Mouse (Mus musculus): ENCODE results near the gene Fam3b.

Gene Fam3b

DNA sequence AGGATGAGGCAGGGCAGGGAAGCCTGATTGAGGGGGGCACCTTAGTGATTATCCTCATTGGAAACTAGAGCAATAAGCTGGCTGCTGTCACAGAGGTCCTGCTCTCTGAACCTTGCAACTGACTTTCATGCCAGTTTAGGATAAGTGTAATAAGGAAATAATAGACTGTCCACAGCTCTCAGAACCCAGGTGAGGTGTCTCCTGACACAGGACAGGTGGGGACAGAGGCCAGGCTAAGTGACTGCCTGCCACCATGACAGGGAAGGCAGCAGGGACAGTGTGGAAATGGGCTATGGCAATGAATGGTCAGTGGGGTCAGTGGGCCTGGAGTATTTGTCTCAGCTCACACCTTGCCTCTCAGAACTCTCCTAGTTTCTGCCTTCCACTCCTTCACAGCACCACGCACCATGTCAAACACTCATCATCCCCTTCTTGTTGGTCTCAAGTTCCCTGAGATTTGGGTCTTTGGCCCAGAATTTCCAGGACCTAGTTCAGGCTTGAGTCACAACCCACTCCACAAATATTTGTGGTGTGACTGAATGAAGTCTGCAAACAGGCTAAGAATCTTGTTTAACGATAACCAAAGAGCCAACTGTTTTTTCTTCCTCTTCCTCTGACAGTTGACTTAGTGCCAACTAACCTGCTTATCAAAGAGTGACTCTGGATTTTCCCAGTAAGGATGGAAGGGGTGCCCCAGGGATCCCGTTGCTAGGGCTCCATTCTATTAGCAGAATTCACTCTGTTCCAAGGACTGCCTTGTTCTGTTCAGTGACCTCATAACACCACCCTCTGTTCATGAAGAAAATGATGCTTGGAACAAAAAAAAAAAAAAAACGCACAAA is at the start of gene Fam3b:
Fam3b (minus strand) TSS at position 718 of the 842 bp plus-strand sequence.
- no peak for DNase-seq

DNA sequence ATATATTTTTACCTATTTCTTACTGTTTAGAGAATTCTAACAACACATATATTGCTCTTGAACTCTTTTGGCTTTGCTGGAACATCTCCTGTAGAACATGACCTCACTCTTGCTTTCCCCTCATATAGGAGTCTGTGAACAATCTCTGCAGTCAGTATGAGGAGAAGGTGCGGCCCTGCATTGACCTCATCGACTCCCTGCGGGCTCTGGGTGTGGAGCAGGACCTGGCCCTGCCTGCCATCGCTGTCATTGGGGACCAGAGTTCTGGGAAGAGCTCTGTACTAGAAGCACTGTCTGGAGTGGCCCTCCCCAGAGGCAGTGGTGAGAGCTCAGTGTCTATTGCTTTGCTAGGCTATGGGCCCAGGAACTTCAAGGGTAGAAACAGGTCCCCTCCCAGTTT is 29.7 kb upstream of the Fam3b start:
- no peak for DNase-seq

DNA sequence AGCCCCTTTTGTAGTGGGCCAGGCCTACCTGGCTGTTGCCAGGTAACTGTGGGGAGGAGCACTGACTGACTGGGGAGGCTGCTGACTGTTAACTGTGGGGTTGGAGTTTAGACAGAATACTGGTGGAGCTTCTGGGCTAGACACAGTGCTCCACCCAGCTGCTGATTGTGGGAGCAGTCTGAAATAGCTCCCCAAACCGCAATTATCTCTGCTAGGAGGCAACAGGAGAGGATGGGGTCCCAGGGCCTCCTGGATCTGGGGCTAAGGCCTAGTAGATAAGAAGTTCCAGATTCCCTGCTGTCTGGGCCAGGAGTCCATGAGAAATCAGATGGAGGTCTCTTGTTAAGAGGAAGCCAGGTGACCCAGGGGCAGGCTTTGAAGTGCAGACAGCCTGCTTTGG is 22.2 kb upstream of the Fam3b start:
- no peak for DNase-seq

DNA sequence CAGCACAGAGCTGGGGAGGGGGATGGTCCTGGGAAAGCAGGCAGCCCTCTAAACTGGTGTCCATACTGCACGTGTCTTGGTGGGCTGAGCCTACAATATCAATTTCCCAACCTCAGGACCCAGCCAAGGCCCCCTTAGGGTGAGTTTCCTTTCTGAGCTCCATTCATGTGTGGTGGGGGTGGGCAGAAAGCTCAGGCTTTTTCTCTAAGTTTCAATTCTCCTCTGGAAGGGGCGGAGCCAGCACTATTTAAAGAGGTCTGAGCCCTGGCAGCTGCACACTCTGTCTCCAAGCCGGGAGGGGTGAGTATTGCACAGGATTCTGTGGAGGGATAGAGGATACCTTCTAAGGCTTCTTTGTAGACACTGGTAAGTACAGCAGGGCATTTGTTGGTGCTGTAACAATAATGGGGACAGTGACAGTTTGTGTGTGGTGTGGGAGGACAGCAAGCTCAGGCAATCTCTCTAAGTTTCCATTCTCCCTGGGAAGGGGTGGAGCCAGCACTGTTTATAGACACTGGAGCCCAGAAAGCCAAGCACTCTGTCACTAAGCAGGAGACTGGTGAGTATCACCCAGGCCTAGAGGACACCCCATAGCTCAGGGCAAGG is 21.3 kb upstream of the Fam3b start:
- DNase-seq = peak; percentile 73

DNA sequence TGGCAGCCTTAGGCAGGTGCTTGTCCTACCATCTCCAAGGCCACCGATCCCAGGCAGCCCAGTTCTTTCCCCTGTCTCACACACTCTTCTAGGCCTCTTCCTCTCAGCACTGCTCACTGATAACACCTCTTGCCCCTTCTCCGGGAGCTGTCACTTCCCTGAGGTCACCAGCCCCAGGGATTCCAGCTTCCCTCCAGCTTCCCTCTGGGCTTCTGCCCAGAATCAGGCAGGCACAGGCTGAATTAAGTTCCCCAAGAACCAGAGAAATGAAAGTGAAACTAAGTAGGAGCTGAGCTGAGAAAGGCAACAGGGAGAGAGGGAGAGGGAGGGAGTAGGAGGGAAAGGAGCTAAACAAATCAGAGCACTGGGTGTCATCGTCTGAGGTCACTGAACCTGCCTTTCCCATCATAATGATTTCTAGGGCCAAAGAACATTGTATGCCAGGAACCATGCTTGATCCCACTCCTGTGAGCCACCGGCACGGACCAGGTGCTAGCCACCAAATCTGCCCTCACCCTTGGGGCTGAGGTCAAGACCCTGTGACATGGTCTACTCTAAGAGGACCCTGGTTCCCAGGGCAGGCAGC is 20.4 kb upstream of the Fam3b start:
- peak; percentile 70 for DNase-seq

DNA sequence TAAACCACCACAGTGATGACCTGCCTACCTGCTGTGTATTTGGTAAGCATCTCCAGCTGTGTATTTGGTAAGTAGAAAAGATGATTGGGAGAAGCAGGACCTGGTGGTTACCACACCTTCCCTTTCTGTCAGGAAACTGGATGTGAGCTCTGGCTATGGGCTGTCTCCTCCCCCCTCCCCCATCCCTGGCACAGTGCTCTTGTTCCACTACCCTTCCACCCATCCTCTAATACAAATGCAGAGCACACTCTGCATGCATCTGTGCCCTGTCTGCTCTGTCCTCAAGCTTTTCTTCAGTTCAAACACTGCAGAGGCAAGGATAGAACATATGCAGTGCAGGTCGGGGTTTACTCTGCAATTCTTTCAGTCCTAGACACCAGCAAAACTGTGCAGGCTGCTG is 19.8 kb upstream of the Fam3b start:
- peak; percentile 4 for DNase-seq

DNA sequence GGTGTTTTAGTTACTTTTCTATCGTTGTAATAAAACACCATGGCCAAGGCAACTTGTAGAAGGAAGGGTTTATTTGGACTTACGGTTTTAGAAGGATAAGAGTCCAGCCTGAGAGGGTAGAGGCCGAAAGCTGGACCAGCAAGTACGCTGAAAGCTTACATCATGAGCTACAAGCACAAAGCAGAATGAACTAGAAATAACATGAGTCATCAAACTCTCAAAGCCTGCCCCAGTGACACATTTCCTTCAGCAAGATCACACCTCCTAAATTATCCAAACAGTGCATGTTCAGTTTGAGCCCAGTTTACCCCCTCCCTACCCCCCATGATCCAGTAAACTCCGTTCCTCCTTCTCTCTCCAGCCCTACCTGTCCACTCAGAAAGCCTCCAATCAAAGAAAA is 19.1 kb upstream of the Fam3b start:
- DNase-seq = no peak

DNA sequence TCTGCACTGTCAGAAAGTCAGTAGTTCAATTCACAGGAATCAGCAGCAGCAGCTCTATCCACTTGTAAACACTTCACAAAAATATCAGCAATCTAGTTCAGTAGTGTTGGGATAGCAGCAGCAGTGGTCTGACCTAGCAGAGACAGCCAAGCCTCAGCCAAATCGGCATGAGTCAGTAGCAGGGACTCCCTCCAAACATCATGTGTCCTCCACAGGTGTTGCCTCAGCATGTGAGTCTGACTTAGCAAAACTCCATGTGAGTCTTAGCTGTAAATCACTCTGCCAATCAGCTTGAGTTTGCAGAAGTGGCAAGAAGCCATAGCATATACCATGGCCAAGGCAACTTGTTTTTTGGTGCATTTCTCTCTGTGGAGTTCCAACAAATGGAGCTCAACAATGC is 18.5 kb upstream of the Fam3b start:
- DNase-seq = no peak

DNA sequence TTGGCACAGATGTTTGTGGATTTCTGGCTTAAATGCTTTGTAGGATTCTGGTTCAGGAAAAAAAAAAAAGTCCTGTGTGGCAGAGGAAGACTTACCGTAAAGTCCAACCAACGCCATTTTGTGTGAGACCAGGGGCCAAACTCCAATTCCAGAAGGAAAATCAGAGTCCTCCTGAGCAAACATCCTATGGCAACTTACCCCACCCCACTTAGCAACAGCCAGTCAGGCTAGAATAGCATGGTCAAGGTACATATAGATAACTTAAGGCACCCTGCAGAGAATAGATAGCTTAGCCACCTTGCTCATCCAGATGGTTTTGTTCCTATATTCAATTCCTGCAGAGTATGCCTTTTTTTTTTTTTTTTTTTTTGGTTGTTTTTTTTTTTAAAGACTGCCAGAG is 14.6 kb upstream of the Fam3b start:
- DNase-seq = no peak

DNA sequence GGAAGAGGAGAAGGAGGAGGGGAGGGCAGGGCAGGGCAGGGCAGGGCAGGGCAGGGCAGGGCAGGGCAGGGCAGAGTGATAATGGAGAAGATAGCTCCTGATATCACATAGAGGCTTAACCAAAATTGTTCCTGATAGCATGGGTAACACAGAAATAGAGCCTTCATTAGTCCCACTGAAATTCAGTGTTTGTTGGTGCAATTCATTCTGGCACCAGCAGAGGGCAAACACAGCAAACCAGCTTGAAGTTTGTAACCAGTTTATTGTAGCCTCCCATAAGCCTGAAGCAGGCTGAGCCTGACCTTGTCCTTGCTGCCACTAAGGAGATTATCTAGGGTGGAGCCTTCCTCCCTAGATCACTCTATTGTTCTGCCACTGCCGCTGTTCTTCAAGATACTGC is 8.4 kb upstream of the Fam3b start:
- DNase-seq = peak; percentile 74

DNA sequence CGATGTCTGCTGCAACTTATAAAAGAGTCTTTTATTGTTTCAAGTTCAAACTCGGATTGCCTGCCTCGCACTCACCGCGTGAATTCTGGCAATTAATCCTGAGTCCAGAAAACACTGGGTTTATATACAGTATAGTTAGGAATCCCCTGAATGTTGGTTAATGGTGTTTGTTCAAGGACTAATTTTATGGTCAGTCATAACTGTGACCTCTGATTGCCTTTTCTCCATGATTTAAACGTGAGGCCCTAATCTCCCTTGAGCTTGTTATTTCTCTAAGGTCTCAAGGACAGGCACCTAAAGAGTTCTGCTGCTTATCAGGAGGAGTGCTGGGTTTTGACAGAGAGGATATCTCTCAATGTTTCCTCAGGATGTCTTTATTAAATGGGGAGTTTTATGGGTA is 7.4 kb upstream of the Fam3b start:
- DNase-seq = no peak

DNA sequence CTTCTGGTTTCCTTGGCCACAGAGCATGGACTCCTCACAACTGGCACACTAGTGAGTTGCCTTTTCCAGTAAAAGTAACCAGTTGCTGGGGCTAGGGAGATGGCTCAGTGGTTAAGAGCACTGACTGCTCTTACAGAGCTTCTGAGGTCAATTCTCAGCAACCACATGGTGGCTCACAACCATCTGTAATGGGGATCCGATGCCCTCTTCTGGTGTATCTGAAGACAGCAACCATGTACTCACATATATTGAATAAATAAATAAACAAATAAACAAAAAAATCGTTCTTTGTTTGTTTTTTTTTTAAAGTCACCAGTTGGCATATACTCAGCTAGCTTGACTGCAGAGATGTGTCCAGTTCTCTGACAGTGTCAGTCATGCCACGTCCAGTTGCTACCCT is 1.7 kb upstream of the Fam3b start:
- no peak for DNase-seq

DNA sequence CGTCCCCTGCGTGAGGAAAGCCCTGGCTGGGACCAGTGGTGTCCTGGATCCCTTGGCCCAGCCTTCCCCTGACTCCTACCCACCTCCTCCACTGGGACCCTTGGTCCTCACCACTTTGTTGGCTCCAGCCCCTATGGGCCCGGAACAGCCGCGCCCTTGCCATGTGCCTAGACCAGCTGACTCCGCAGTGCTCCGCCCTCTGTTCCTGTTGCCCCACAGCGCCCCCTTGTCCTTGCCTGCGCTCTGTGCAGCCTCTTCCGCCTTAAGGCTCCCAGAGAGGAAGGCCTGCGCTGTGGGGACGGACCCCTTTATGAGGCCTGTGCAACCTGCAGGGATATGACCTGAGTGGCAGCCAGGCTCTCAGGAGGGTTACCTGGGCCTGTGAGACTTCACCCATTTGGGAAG is 2.3 kb downstream of the Fam3b start:
- no peak for DNase-seq

DNA sequence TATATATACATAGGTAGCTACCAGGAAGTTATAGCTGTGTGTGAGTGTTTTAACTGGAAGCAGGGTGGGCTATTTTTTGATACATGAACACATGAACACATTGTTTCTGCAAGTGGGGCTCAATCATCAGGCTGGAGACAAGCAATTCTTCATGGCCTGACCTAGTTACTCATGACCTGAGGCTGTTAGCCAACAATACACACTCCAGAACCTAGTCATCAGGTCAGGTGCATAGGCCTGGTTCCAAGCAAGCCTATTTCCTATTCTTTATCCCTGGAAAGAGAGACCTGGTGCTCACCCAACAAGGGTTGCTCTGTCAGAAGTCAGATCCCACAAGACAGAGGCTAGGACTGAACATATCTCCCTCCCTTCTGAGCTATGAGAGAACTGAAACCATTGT is 3.1 kb downstream of the Fam3b start:
- DNase-seq = no peak

DNA sequence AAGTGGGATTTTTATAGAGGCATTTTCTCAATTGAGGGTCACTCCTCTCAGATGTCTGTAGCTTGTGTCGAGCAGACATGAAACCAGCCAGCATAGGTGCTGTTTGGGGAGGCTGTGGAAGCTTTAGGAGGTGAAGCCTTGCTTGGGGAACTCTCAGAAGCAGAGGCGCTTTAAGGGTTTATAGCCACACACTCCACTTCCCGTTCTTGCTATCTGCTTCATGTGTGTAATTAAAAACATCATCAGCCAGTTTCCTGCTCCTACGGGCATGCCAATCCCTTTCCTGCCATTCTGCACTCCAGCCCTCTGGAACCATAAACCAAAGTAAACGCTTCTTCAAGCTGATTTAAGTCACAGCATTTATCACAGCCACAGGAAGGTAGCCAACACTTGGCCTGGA is 3.8 kb downstream of the Fam3b start:
- no peak for DNase-seq

DNA sequence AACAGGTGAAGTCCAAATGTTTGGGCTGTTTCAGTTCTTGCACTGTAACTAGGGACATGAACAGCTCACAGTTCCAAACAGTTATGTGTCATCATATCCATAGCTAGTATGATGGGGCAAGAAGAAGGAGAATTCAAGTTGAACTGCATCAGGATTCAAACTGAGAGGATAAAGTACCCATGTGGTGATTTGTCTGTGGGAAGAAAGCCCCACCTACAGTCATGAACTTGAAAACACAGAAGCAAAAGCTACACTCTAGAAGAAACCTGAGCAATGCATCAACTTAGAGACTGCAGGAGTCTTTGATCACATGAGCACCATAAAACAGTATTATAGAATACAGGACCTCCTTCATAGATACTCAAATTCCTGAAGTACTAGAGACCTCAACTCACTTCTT is 6.8 kb downstream of the Fam3b start:
- no peak for DNase-seq

DNA sequence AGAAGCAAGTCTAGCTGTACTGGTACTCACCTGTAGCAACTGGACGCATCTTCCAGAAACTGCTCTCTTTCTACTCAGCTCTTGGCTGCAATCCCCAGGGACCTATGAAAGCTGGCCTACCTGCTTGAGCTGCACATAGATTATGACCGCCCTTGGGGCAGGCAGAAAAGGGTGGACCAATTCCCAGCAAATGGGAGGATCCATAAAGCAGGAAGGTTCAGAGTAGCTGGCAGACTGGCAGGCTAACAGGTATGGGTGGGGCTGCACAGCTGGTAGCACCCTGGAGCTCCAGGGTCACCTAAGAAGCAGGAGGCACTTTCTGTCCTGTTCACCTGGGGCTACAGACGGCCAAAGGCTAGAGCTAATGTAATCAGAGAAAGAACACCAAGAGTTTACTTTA is 9.8 kb downstream of the Fam3b start:
- DNase-seq = no peak

DNA sequence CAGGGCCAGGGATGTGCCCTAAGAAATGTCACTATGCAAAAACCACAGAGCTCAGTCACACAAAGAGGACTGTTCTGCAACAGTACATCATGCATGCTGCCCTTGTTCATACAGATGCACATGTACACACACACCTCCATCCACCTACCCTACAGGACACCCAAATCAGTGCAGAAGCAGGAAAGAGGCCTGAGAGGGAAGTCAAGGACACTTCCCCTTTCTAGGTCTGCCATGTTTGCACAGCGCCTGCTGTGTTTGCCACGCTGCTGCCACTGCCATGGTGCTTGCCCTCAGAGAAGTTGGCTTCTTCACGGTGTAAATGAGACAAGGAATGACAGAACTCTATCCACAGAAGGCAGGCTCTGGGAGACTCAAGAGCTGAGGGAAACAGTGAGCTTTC is 10.8 kb downstream of the Fam3b start:
- no peak for DNase-seq

DNA sequence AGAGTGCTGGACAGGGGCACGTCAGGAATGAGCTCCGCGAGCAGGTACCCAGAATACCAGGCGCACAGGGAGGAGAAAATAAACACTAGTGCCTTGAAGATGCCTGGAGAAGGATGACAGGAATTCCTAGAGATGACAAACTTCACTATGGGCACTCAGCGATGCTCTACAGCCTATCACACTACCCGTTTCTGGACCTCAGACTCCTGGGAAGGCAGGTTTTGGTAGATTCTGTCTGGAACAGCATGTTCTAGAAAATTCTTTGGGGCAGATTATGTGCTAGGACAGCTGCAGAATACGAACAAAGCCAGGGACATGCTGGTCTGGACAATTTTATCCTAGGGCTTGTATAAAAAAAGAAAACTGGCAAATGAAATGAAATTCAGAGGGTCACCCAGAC is 13.7 kb downstream of the Fam3b start:
- DNase-seq = no peak

DNA sequence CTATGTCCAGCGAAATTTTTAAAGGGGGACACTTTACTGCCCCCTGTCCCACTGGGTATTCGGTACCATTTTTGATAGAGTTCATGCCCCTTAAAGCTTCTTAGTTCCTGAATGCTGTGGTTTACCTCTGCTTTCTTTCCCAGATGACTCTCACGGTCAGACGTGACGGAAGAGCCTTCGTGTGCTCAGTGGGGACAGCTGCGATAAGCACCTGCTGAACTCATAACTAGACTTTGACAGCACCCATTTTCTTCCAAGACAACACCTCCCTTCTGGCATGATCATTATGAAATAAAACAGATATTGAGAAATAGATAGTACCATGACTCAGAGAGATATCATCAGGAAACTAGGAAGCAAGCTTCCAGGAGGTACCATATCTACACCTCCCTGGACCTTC is 15.2 kb downstream of the Fam3b start:
- no peak for DNase-seq

DNA sequence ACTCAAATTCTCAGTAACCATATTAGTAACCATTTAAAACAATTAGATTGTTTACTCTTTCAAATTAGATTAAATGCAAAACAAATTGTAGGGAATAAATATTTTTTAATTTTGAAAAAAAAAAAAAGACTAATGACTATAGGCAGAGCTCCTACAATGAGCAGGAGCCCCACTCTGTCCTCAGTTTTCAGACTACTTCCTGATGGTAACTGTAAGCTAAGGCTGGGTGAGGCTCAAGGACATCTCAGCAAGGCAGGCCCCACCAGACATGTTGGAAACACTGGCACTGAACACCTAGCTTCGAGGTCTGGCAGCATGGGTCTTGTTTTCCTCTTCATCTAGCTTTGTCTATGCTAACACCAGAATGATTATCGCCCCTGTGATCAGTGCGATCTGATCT is 16.5 kb downstream of the Fam3b start:
- no peak for DNase-seq

DNA sequence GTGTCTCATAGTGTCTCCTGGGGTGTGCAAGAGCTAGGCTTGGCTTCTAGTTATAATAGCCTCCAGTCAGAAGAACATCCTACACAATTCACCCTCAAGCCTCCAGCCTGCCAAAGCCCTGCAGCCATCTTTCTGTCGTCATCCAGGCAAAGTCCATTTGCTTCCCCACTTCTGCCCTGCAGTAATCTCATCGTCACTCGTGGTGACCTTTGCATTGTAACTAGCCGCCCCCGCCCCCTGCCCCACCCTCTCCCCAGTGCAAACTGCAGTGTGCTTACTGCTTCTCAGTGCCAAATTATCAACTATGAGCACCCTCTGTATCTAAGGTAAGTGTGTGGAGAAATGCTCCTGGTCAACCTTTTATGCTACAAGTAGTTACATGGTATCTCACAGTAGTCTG is 16.9 kb downstream of the Fam3b start:
- DNase-seq = no peak

DNA sequence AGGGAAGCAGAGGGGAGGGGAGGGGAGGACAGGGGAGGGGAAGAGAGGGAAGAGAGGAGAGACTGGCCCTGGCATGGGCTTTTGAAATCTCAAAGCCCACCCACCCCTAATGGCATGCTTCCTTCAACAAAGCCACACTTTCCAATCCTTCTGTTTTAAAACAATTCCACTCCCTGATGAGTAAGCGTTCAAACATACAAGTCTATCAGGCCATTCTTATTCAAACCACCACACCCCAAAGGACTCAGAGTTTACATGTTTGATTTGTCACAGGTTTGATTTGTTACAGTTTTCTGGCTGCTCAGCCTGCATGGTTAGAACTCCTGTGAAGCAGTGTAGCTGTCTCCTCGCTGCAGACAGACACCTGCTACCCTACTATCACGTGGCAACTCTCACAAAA is 18.6 kb downstream of the Fam3b start:
- no peak for DNase-seq

DNA sequence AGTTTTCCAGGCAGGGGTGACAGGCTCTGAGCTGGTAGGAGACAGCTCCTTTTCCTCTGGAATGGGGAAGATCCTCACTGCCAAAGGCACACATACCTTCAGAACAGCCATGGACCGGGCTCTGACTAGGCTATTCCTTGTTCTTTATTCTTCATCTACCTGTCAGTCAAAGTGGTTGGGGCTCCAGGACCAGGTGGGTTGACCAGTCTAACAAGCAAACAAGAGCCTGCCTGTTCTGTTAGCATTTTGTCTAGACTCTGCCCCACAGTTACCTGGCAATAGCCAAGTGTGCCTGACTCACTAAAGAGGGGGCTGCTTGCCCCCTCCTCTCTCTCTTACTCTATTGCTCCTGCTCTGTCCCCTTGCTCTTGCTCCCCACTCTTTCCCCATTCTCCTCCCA is 22.2 kb downstream of the Fam3b start:
- no peak for DNase-seq

DNA sequence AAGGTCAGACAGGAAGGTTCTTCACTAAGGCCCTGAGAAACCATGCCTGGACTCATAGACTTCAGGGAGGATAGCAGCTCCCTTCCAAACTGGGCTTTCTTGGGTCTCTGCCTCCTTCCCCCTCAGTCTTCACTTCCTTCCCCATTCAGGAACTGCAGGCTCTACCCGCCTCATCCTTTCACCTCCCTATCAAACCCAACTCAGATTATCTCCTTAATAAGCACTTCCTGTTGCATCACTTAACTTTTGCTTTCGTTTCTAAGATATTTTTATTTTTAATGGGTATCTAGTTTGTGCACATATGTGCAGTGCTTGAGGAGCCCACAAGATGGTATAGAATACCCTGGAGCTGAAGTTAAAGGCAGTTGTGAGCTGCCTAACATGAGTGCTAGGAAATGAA is 36.0 kb downstream of the Fam3b start:
- DNase-seq = no peak
